Mouse (Mus musculus) heart, postnatal 10 days (tissue): ENCODE data around the gene Grk6. TPM values are rescaled to one million over a fixed set of nuclear protein-coding genes. Genes with fewer than 3 reads are reported as not detected.

Source experiments
- DNase-seq, 2 experiments: peaks; one replicate each; pipeline ENCODE4 v3.0.0; 2021
- intact Hi-C: fragments of 180-260 bp; cut with DNase I; formaldehyde crosslinking; loops from one replicate; pipeline ENCODE4 v1.15.1; 2025
- total RNA-seq, 2 experiments: library from RNA; stranded (reverse); gene quantifications; 2 replicates each; pipeline ENCODE4 v1.2.3; 2021

Grk6 gene
- total RNA-seq, 2 experiments from 2014 or later, result 26.3 to 28.5 TPM

DNA sequence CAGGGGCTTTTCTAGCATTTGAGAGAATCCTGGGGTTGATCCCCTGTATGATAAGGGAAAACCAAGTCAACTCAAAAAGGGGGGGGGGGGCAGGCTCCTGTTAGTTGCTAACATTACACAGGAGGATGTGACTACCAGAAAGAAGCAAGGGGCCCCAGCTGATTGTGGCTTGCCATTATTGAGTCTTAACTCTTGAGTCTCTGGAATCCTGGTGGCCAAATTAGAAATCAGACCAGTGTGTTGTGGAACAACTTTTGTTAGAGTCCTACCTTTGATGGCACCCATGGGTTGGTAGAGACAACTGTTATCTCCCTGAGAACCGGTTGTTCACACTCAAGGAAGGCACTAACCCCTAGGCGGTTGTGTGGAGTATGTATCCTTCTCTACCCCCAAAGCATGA lies 18.1 kb downstream of the Grk6 start:
- intact Hi-C loops, result no loop called here

DNA sequence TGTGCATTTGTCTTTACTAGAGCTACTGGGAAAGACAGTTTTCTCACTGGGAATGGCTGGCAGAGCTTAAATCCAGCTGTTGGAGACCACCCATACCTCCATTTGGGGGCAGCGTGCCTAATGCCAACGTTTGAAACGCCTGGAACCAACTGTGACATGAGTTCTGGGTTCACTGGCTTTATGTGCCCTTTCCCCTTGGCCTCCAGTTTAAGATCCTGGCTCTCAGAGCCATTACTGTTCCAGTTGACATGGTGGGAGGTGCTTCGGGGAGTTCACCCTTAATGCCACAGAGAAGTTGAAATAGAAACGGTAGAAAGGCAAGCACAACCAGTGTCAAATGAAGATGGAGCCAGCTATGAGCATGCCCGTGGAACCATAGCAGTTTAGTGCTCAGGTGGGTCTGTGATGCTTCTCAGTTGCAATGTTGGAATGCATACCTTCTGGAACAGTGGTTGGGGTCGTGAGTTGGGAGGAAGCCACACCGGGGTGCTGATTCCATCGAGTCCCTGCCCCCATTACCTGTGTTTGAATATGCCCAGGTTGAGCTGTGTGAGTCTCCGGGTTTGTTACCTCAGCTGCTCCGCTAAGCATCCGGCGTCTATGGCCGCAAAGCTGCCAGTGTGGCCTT lies 18.6 kb downstream of the Grk6 start:
- intact Hi-C loops, result no loop called here
- DNase-seq, result no peak

More for the DNA sequence above, 18.1 kb downstream of the Grk6 start:
- DNase-seq, result no peak

DNA sequence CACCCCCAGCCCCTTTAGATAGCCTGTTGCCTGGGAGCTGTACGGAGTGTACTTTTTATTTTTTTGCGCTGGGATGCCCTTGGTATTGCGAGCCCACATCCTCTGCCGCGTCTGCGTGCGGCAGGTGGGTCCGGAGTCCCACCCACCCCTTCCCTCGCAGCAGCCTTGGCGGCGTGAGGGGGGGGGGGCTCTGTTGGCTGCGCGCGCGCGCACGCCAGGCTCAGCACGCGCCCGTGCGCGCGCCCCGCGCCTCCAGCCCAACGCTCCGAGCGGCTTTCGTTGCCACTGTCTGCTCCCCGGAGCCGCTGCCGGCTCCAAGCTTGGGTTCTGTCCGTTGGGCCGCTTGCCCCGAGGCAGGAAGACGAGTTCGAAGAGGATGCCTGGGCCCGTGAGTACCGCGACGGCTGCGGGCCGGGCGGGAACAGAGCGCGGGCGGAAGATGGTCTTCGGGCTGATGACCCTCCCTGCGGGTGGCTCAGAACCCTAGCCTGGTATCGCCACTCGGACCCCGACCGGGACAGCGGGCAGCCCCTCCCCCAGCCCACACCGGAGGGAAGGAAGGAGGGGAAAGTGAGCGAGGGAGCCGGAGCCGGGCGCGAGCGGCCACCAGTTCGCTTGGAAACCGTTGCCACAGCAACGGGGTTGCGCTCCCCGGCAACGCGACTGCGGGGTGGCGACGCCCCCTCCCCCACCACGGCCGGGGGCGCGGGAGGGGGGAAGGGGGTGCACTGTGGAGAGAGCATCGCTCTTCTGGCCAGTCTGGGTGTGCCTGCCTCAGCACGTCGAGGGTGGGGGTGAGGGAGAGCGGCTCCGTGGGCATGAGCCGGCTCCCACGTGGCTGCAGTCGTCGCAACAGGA lies 19.4 kb downstream of the Grk6 start, which contains the start of gene Prr7:
Gene Prr7 (plus strand): TSS at position 241 of the 858 bp plus-strand sequence.
- intact Hi-C loops, result no loop called here
- DNase-seq, result peak; percentile 48 to 55

DNA sequence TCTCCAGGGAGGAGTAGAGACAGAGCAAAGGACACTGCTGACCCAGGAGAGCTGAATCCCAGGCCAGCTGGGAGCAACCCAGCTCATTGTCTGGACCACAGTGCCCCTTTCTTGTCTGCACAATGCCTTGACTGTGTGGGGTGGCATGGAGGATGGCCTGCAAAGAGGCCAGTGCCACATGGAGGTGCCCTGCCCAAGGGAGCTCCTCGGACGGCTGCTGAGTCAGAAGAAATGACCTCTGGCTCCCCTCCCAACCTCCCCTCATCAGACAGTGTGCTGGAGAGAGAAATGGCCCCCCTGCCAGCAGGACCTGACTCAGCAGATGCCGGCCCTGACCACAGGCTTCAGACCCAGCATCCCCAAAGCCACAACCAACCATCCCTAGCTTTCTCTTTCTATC lies 20.3 kb downstream of the Grk6 start:
- intact Hi-C loops, result no loop called here
- no peak for DNase-seq

DNA sequence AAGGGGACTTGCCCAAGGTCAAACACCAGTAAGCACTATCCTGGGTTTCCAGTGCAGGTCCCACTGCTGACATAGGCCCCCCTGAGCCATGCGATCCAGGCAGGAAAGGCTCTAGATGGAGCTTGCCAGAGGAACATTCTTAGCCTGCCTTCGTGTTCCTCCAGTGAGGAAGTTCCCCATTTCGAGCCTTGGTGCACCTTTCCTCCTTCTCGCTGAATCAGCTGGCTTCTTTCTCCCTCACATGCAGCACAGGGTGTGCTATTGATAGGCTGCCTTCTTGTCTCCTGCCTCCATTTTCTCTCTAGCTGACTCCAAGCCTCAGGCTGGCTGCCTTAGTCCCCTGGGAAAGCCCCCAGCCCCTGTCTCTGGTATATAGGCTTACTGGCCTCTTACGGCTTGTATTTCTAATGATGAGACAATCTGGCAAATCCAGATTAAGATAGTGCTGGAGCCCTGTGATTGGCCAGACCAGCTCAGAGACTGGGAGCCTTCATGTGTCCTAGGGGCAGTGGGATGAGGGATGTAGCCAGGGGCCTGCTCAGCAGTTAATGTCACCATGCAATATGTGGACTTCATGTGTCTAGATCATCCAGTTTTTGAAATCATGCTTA lies 21.1 kb downstream of the Grk6 start:
- DNase-seq, result no peak
- intact Hi-C loops, result no loop called here

DNA sequence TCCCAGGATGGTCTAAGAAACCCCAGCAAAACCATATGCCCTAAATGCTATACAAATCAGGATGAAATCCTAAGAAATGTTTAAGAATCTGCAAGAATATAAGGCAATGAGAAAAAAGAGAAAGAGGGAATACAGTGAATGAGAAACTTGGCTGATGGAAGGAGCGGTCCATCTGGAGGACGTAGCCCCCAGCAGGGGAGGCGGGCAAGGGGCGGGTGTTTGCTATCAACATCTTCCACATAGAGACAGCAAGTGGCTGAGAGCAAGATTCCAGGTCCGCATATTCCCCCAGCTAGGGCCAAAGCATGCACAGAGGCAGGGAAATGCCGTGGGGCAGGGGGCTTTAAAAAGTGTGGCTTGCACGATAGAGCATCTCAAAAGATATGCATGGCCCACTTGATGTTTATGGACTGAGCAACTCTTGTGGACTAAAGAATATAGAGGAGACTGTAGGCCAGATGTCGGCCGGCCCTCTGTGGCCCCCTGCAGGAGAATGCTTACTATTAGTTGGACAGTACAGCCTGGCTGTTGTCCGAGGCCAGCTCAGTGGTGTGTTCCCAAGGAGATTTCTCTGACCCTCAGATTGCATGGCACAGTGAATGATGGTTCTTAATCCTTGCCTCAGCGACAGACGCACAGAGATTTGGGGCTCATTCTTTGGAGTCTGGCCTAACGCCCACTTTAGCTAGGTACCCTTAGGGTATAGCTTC lies 24.1 kb downstream of the Grk6 start:
- intact Hi-C loops, result loop anchor here (1.0 kb wide), 2 partner anchors 48 to 64 kb away; no protein-coding TSS in a partner anchor
- DNase-seq, result peak; percentile 68 to 76

DNA sequence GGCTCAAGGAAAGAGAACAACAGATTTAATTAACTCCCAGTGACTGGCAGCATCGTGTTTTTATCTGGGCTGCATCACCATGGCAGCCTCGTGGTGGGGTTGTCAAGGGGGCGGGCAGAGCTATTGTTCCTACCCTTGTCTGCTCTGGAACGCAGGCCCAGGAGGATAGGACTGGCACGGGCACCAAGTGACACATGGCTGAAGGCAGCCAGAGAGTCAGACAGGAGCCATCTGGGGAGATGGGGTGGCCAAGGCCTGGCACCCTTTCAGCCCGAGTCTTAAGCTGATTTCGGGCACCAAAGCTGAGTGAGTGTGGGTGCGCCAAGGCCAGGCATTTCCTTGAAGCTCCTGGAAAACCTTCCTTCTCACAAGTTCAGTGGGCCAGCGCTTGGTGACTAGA lies 25.5 kb downstream of the Grk6 start:
- no peak for DNase-seq
- intact Hi-C loops, result no loop called here

DNA sequence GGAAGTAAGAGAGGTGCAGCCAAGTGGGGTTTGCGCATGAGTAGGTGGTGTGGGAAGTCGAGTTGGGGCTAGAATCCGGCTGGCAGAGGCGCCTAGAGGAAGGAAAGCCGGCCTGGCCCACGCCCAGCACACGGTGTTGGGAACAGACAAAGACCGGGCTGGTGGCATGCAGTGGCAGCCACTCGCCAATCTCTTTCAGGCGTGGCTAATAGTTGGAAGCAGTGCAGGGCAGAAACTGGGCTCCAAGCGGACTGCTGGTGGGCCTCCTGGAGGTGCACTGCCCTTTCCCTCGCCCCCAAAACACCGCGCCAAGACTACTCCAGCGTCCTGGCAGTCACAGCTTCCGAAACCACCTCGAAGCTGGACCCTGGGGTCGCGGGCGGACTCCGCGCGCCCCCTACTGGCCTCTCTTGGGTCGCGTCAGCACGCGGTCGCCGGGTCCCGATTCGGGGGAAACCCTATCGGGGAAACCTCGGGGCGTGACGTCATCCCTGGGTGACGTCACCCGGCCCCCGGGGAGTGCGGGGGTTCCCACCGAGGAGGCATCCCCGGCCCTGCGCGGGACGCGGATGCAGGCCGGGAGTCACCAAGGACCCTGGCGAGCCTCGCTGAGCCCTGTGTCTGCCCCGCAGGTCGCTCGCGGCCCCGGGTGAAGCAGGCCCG lies 26.4 kb downstream of the Grk6 start:
- intact Hi-C loops, result loop anchor here (1.0 kb wide), 1 partner anchor 53 kb away; no protein-coding TSS in a partner anchor
- DNase-seq, result peak; percentile 91 to 92

DNA sequence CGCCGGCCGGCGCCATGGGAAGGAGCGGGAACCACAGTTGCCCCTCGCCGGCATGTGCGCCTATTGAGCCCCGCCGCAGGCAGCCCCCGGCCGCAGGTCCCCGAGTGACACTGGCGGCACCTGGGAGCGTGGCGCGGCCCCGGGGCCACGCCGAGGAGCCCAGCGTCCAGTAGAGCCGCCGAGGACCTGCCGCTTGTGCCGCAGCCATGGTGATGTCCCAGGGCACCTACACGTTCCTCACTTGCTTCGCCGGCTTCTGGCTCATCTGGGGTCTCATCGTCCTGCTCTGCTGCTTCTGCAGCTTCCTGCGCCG lies 26.9 kb downstream of the Grk6 start:
- peak in 1 of 2 experiments; percentile 47 for DNase-seq
- intact Hi-C loops, result loop anchor here (1.0 to 2.0 kb wide), 2 partner anchors 41 to 53 kb away; partner anchors contain the start of gene Pdlim7

DNA sequence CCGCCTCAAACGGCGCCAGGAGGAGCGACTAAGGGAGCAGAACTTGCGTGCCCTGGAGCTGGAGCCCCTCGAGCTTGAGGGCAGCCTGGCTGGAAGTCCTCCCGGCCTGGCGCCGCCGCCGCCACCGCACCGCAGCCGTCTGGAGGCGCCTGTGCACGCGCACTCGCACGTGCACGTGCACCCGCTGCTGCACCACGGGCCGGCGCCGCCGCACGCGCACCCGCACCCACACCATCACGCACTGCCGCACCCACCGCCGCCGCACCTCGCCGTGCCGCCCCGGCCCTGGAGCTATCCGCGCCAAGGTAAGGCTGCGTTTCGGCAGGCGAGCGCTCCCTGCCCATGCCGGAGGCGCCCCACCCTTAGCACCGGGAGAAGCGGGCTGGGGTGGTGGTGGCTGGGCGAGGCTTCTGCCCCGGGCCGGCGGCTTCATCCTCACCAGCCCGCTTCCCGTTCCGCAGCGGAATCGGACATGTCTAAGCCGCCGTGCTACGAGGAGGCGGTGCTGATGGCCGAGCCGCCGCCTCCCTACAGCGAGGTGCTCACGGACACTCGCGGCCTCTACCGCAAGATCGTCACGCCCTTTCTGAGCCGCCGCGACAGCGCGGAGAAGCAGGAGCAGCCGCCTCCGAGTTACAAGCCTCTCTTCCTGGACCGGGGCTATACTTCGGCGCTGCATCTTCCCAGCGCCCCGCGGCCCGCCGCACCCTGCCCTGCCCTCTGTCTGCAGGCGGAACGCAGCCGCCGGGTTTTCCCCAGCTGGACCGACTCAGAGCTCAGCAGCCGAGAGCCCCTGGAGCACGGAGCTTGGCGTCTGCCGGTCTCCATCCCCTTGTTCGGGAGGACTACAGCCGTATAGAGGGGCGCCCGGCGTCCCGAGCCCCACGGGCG lies 27.5 kb downstream of the Grk6 start:
- peak; percentile 64 to 65 for DNase-seq
- intact Hi-C loops, result loop anchor here (2.0 kb wide), 1 partner anchor 40 kb away; the partner anchor contains the start of gene Pdlim7

DNA sequence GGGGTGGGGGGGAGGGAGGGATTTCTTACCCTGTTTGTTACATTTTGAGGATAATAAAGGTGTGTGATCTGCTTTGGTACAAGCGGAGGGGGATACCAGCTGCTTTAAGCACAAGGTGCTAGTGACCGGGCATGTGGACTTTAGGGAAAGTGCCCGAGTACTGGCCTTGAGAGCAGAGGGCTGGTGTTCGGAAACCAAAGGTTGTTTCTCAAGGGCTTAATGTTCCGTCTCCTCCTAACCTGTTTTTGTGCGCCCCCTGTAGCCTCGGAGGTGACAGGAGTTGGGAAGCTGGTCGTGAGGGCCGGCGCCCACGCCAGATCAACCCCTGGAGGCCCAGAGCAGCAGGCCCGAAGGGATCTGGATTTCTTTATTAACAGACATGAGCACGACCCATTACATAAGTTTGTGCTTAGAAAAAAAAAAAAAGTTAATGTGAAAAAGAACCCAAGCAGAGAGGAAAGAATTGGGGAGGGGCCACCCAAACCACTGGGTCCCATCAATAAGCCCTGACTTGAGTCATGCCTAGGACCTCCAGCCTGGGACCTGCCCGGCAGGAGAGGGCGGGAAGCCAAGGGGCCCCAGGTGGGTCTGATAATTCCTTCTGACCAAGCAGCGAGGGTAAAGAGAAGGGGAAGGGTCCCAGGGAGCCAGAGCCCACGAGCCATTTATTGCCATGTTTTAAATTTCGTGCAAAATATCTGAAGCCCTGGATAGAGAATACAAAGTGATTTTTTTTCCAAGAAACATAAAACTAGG lies 28.4 kb downstream of the Grk6 start:
- no peak for DNase-seq
- intact Hi-C loops, result loop anchor here (2.0 kb wide), 1 partner anchor 40 kb away; the partner anchor contains the start of gene Pdlim7

DNA sequence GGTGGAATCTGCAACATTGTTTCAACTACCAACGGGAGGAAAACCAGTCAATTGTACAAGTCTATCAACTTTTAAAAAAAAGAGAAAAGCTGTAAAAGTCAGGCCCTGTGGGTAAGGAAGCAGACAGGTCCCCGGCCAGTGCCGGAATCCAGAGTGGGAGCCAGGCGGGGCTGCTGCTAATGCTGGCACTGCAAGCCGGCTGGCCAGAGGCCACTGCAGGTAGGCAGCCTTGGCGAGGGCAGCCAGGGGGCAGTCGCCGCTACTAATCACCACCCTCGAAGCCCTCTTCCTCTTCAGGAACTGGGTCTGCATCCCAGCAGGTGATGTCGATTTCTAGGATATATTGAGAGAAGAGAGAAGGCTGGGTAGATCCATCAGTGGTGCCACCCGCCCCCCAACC lies 29.1 kb downstream of the Grk6 start:
- DNase-seq, result no peak
- intact Hi-C loops, result loop anchor here (2.0 kb wide), 1 partner anchor 39 kb away; the partner anchor contains the start of gene Pdlim7

DNA sequence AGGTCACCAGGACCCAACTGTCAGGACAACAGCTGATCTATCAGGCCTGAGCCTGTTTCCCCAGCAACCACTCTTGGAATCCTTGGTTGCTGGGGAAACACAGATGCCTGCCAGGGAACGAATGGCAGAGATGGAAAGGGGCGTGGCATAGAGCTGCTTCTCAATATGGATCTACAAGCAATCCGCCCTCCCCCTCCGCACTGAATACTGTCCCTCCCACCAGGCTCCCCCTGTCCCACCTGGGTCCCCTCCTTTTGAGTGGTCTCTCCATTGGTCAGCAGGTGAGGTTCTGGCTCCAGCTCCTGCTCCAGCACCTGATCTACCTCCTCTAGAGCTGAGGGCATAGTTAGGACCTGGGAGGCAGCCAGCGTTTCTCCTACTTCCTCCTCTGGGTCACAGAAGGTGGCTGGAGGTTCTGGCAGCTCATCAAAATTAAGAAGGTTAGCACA lies 29.8 kb downstream of the Grk6 start:
- DNase-seq, result no peak
- intact Hi-C loops, result no loop called here

DNA sequence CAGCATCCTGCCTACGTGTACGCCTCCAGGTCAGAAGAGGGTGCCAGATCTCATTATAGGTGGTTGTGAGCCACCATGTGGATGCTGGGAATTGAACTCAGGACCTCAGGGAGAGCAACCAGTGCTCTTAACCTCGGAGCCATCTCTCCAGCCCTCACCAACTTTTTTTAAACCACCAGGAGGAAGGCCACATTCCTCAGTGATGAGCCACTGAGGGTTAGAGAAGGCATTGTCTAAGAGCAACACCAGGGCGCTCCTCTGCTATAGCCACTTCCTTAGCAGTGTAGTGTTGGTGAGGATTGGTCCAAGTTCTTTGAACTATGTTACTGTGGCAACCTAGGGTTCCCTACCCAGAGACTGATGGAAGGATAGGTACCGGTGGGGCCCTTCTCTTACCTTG lies 30.9 kb downstream of the Grk6 start:
- intact Hi-C loops, result no loop called here
- no peak for DNase-seq

DNA sequence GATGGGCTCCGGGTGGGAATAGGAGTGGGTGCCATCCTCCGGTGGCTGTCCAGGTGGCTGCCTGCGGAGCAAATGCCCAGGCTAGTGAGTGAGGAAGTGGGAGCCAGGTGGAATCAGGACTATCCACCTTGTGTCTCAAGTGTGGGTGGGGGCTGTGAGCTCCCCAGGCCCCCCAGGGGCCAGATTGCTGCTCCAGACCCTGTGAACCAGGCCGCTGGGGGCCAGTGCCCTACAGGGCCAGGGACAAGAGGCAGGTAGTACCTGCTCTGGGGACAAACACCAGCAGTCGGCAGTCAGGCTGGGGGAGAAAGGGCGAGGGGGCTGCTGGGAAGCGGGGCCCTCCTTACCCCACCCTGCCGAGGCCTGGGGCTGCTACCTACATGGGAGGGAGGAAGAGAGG lies 31.4 kb downstream of the Grk6 start:
- intact Hi-C loops, result no loop called here
- no peak for DNase-seq

DNA sequence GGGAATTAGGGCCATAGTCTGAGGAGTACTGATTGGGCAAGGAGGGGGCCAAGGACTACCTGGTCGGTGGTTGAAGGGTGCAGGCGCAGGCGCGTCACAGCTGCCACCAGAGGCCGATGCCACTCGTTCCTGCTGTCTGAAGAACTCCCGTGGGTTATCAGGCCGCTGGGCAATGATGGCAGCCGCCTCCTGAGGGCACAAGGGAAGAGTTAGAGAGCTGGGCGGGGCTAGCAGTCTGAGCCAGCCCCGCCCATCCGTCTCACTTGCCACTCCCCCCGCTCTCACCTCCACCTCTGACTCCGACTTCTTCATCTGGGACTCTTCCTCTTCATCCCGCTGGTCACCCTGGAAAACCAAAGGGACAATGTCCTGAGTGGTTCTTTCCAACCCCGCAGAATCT lies 32.6 kb downstream of the Grk6 start:
- intact Hi-C loops, result no loop called here
- no peak for DNase-seq

DNA sequence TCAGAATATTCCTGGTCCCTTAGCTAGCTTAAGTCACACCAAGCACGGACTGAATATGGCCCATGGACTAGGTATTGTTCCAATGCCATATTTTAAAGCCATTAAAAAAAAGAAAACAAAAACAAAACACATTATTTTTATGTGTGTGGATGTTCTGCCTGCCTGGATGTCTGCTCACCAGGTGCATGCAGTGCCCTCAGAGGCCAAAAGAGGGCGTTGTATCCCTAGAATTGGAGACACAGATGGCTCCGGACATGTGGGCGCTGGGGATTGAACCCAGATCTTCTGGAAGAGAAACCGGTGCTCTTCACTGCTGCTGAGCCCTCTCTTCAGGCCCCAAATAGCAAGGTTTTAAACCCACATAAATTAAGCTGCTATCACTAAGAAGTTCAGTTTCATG lies 33.2 kb downstream of the Grk6 start:
- peak in 1 of 2 experiments; percentile 55 for DNase-seq
- intact Hi-C loops, result loop anchor here (2.0 kb wide), 1 partner anchor 37 kb away; no protein-coding TSS in a partner anchor

DNA sequence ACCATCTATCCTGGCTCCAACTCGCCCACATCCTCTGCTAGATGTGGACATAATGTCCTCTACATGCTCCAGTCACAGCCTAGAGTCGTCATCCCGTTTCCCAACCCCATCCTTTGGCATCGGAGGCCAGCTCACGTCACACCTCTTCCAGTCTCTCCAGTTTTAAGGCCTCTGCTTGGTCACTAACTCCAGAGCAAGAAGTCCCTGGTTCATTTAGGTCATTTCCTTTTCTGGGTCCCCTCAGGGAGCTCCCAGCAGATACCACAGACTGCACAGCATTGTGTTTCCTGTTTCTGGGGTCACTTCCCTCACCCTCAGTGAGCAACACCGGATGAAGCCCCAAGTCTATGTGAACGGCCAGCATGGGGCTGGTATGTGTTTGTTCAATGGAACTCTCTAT lies 34.1 kb downstream of the Grk6 start:
- peak; percentile 56 to 61 for DNase-seq
- intact Hi-C loops, result loop anchor here (2.0 kb wide), 1 partner anchor 36 kb away; no protein-coding TSS in a partner anchor
